Mouse (Mus musculus) heart, embryonic 13.5 days (tissue): ENCODE results near the gene Pter. TPM values are rescaled to one million over a fixed set of nuclear protein-coding genes. Genes with fewer than 3 reads are reported as not detected.

Experiments used
- ATAC-seq: fragments of 200-750 bp; cut with Nextera tagmentation; 2 replicates; pipeline ENCODE4 v1.8.0; 2017; ENCODE audit warnings: moderate TSS enrichment; ENCODE audit not compliant: insufficient number of reproducible peaks, low FRiP score, low TSS enrichment; ENCODE audit errors: extremely low read depth
- H3K27ac ChIP-seq: fragments of 300-500 bp; sonication (generic); replicated peaks from 2 replicates; pipeline ENCODE4 v1.5.1; 2015; ENCODE audit warnings: moderate library complexity, mild to moderate bottlenecking, inconsistent platforms
- H3K27me3 ChIP-seq: fragments of 300-500 bp; sonication (generic); replicated peaks from 2 replicates; pipeline ENCODE4 v1.6.1; 2015; ENCODE audit warnings: mild to moderate bottlenecking, inconsistent platforms
- H3K36me3 ChIP-seq: fragments of 300-500 bp; sonication (generic); 2 replicates; pipeline ENCODE4 v1.6.1; 2015; ENCODE audit warnings: mild to moderate bottlenecking, inconsistent platforms
- H3K4me1 ChIP-seq: fragments of 300-500 bp; sonication (generic); 2 replicates; pipeline ENCODE4 v1.6.1; 2015; ENCODE audit warnings: inconsistent platforms
- H3K4me2 ChIP-seq: fragments of 300-500 bp; sonication (generic); 2 replicates; pipeline ENCODE4 v1.6.1; 2015; ENCODE audit warnings: inconsistent platforms, mild to moderate bottlenecking, moderate library complexity
- H3K4me3 ChIP-seq: fragments of 300-500 bp; sonication (generic); 2 replicates; pipeline ENCODE4 v1.5.1; 2015; ENCODE audit warnings: moderate library complexity, mild to moderate bottlenecking, inconsistent platforms
- H3K9ac ChIP-seq: fragments of 300-500 bp; sonication (generic); 2 replicates; pipeline ENCODE4 v1.6.1; 2015; ENCODE audit warnings: inconsistent platforms, mild to moderate bottlenecking, moderate library complexity
- H3K9me3 ChIP-seq: fragments of 300-500 bp; sonication (generic); 2 replicates; pipeline ENCODE4 v1.6.1; 2016; ENCODE audit warnings: inconsistent platforms
- WGBS: fragments of 180-500 bp; shearing (Covaris S2); methylation state at CpG from one replicate; pipeline ENCODE4 v1.1.7; 2015; ENCODE audit warnings: mixed read lengths; 5-methylcytosine and 5-hydroxymethylcytosine counted together
- polyA plus RNA-seq: library from polyadenylated mRNA; unstranded; fragments of >200 nt; fragmentation: Nextera tagmentation; extraction: Ambion mirVana; gene quantifications from 2 replicates; pipeline ENCODE4 v1.2.1, GENCODE M21; 2015

Gene Pter
- polyA plus RNA-seq, 1 experiment from 2014 or later: 25.0 TPM

- no peak for ATAC-seq
- 89% methylated on average over 10 of the region's 10 CpGs for WGBS
Measured at GRCm38 (mm10) chr2:12937461-12938217, 13.8 kb downstream of the Pter start.

GRCm38 (mm10) chr2:12938641-12939040 is 14.8 kb downstream of the Pter start:
- Histone ChIP-seq H3K36me3 (no peaks in the 10 kb centered on the region), H3K27ac (no peak overlapping the region), H3K9me3 (no peaks in the 10 kb centered on the region), H3K4me2 (no peak overlapping the region), H3K9ac (no peak overlapping the region), H3K27me3 (no peaks in the 10 kb centered on the region), H3K4me3 (no peak overlapping the region), H3K4me1 (no peaks in the 10 kb centered on the region)
- no peak for ATAC-seq
- WGBS: 48% methylated on average over 2 of the region's 2 CpGs

More at GRCm38 (mm10) chr2:12937461-12938217, 13.8 kb downstream of the Pter start:
- Histone ChIP-seq H3K4me3 (no peak overlapping the region), H3K36me3 (no peaks in the 10 kb centered on the region), H3K9me3 (no peaks in the 10 kb centered on the region), H3K4me2 (no peak overlapping the region), H3K4me1 (no peaks in the 10 kb centered on the region), H3K27me3 (no peaks in the 10 kb centered on the region), H3K27ac (no peak overlapping the region), H3K9ac (no peak overlapping the region)

- Histone ChIP-seq H3K9me3 (peaks cover 10% of the 10 kb centered on the region), H3K9ac (no peak overlapping the region), H3K27me3 (no peaks in the 10 kb centered on the region), H3K4me2 (no peak overlapping the region), H3K4me3 (no peak overlapping the region), H3K27ac (no peak overlapping the region), H3K4me1 (no peaks in the 10 kb centered on the region), H3K36me3 (no peaks in the 10 kb centered on the region)
- no peak for ATAC-seq
Measured at GRCm38 (mm10) chr2:12956703-12957424, 33.0 kb downstream of the Pter start.

- Histone ChIP-seq H3K27ac (no peak overlapping the region), H3K4me2 (no peak overlapping the region), H3K9me3 (no peaks in the 10 kb centered on the region), H3K4me3 (no peak overlapping the region), H3K4me1 (peaks cover 3% of the 10 kb centered on the region; the same call in 1 of the 2 replicates), H3K9ac (no peak overlapping the region), H3K36me3 (no peaks in the 10 kb centered on the region), H3K27me3 (no peaks in the 10 kb centered on the region)
- 81% methylated on average over 12 of the region's 12 CpGs for WGBS
- no peak for ATAC-seq
Measured at GRCm38 (mm10) chr2:12970049-12970724, 46.3 kb downstream of the Pter start.

- H3K4me1 ChIP-seq: peaks cover 24% of the 10 kb centered on the region
- H3K4me2 ChIP-seq: no peak overlapping the region
- no peak overlapping the region for H3K9ac ChIP-seq
- H3K36me3 ChIP-seq: peaks cover 8% of the 10 kb centered on the region
- 90% methylated on average over 2 of the region's 2 CpGs for WGBS
- no peaks in the 10 kb centered on the region for H3K9me3 ChIP-seq
- H3K27me3 ChIP-seq: no peaks in the 10 kb centered on the region
- no peak overlapping the region for H3K4me3 ChIP-seq
- no peak overlapping the region for H3K27ac ChIP-seq
- no peak for ATAC-seq
Measured at GRCm38 (mm10) chr2:12973752-12974151, 49.9 kb downstream of the Pter start.

- H3K4me1 ChIP-seq: peaks cover 24% of the 10 kb centered on the region
- 84% methylated on average over 7 of the region's 7 CpGs for WGBS
Measured at GRCm38 (mm10) chr2:12977367-12977766, 53.5 kb downstream of the Pter start.

GRCm38 (mm10) chr2:12978771-12979170 is 54.9 kb downstream of the Pter start:
- Histone ChIP-seq H3K27me3 (no peaks in the 10 kb centered on the region), H3K27ac (no peak overlapping the region), H3K9me3 (no peaks in the 10 kb centered on the region), H3K4me1 (peaks cover 24% of the 10 kb centered on the region), H3K4me2 (no peak overlapping the region), H3K9ac (no peak overlapping the region), H3K36me3 (peaks cover 29% of the 10 kb centered on the region), H3K4me3 (no peak overlapping the region)
- WGBS: 72% methylated on average over 4 of the region's 4 CpGs
- ATAC-seq: no peak

More at GRCm38 (mm10) chr2:12977367-12977766, 53.5 kb downstream of the Pter start:
- no peaks in the 10 kb centered on the region for H3K27me3 ChIP-seq
- H3K9ac ChIP-seq: no peak overlapping the region
- H3K4me2 ChIP-seq: no peak overlapping the region
- ATAC-seq: no peak
- H3K4me3 ChIP-seq: no peak overlapping the region
- H3K9me3 ChIP-seq: no peaks in the 10 kb centered on the region
- H3K36me3 ChIP-seq: peaks cover 27% of the 10 kb centered on the region
- H3K27ac ChIP-seq: no peak overlapping the region

GRCm38 (mm10) chr2:12984901-12985732 is 61.3 kb downstream of the Pter start:
- Histone ChIP-seq H3K36me3 (peaks cover 24% of the 10 kb centered on the region), H3K9ac (no peak overlapping the region), H3K4me1 (no peaks in the 10 kb centered on the region), H3K4me2 (no peak overlapping the region), H3K27ac (no peak overlapping the region), H3K4me3 (no peak overlapping the region), H3K27me3 (no peaks in the 10 kb centered on the region), H3K9me3 (no peaks in the 10 kb centered on the region)
- 77% methylated on average over 4 of the region's 4 CpGs for WGBS
- ATAC-seq: no peak

- H3K4me2 ChIP-seq: no peak overlapping the region
- no peak overlapping the region for H3K27ac ChIP-seq
- no peaks in the 10 kb centered on the region for H3K9me3 ChIP-seq
- H3K36me3 ChIP-seq: peaks cover 21% of the 10 kb centered on the region
- 33% methylated on average over 2 of the region's 2 CpGs for WGBS
- H3K27me3 ChIP-seq: no peaks in the 10 kb centered on the region
- no peak overlapping the region for H3K4me3 ChIP-seq
- H3K9ac ChIP-seq: no peak overlapping the region
- ATAC-seq: no peak
- H3K4me1 ChIP-seq: peaks cover 12% of the 10 kb centered on the region
Measured at GRCm38 (mm10) chr2:13000026-13000425, 76.2 kb downstream of the Pter start.

- H3K4me2 ChIP-seq: no peak overlapping the region
- no peaks in the 10 kb centered on the region for H3K36me3 ChIP-seq
- H3K4me3 ChIP-seq: no peak overlapping the region
- WGBS: 45% methylated on average over 1 of the region's 1 CpGs
- no peaks in the 10 kb centered on the region for H3K9me3 ChIP-seq
- H3K27ac ChIP-seq: no peak overlapping the region
- no peak overlapping the region for H3K9ac ChIP-seq
- H3K27me3 ChIP-seq: peaks cover 35% of the 10 kb centered on the region
- H3K4me1 ChIP-seq: peaks cover 27% of the 10 kb centered on the region
- ATAC-seq: no peak
Measured at GRCm38 (mm10) chr2:13008433-13008832, 84.6 kb downstream of the Pter start.
